Mouse (Mus musculus) T-helper 1 cell (primary cell): ENCODE data around the gene Slc25a31.

Experiments used
- in situ Hi-C: fragments of 300-600 bp; cut with MboI, MseI; formaldehyde crosslinking; loops from one replicate; pipeline ENCODE4 v1.15.1; 2025; ENCODE audit warnings: high pct_unique_total_duplicates

Slc25a31 gene

GRCm38 (mm10) chr3:40716056-40716455 lies 7.4 kb downstream of the Slc25a31 start:
- in situ Hi-C loops, result no loop called here

- in situ Hi-C loops, result no loop called here
These were observed 10.4 kb downstream of the Slc25a31 start for GRCm38 (mm10) chr3:40719022-40719421.

- in situ Hi-C loops, result no loop called here
These were observed 29.8 kb downstream of the Slc25a31 start for GRCm38 (mm10) chr3:40738381-40738912.

GRCm38 (mm10) chr3:40744024-40744835 lies 35.6 kb downstream of the Slc25a31 start, which contains the start of gene Hspa4l:
Gene Hspa4l (plus strand): TSS chr3:40744495.
- in situ Hi-C loops, result no loop called here

GRCm38 (mm10) chr3:40744836-40745660 lies 36.4 kb downstream of the Slc25a31 start:
- in situ Hi-C loops, result no loop called here

GRCm38 (mm10) chr3:40745661-40746547 lies 37.2 kb downstream of the Slc25a31 start:
- in situ Hi-C loops, result no loop called here

GRCm38 (mm10) chr3:40760746-40761145 lies 52.1 kb downstream of the Slc25a31 start:
- in situ Hi-C loops, result no loop called here

- in situ Hi-C loops, result no loop called here
These were observed 52.7 kb downstream of the Slc25a31 start for GRCm38 (mm10) chr3:40761312-40761711.
